Mouse (Mus musculus): ENCODE measurements around the gene Gm14151. TPM values are rescaled to one million over a fixed set of nuclear protein-coding genes. Genes with fewer than 3 reads are reported as not detected.
A peak's percentile ranks its signal among the peaks of the same experiment; 100 is the strongest.
"Not testable (repeated sequence)": the region's sequence is repeated elsewhere in the genome, so short reads cannot be mapped to it uniquely, and the experiment has no call there.

The Gm14151 gene
- not detected for total RNA-seq (2021)

DNA sequence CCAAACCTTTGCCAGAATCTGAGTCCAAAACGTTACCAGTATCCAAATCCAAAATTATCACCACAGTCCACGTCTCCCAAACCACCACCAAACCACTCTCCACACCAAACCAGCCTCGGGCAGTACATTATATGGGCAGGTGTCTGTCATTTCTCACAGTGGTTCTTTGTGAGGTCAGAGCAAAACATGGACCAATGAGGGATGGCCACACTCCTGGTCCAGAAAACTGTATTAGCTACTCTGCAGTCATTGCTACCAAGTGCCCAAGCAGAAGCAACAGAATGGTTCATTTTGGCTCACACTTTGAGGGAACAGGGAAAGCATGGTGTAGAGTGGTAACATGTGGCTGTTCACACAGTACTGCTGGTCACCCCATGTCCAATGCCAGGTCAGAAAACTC lies at the start of gene Gm14151:
TSS of gene Gm14151 (minus strand) at position 101 of the 400 bp plus-strand sequence.
- DNase-seq: not testable (repeated sequence)

DNA sequence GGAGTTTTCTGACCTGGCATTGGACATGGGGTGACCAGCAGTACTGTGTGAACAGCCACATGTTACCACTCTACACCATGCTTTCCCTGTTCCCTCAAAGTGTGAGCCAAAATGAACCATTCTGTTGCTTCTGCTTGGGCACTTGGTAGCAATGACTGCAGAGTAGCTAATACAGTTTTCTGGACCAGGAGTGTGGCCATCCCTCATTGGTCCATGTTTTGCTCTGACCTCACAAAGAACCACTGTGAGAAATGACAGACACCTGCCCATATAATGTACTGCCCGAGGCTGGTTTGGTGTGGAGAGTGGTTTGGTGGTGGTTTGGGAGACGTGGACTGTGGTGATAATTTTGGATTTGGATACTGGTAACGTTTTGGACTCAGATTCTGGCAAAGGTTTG lies 5.8 kb upstream of the Gm14151 start, which contains the start of gene Gm14147:
TSS of gene Gm14147 (plus strand) at position 301 of the 400 bp plus-strand sequence.
- DNase-seq: not testable (repeated sequence)

DNA sequence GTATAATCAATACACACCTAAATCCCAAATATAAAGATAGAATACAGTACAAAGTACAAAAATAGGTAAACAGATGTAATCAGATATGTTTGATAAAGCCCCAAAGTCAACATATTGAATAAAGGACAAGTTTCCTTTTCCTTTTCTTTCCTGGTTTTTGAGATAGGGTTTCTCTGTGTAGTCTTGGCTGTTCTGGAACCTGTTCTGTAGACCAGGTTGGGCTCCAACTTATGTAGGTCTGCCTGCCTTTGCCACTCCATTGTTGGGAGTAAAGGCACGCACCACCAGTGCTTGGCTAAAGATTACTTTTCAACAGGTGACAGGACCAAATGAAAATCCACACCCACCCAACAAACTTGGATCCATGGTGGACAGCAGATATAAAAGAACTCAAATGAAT lies 35.5 kb downstream of the Gm14151 start:
- DNase-seq: no peak

DNA sequence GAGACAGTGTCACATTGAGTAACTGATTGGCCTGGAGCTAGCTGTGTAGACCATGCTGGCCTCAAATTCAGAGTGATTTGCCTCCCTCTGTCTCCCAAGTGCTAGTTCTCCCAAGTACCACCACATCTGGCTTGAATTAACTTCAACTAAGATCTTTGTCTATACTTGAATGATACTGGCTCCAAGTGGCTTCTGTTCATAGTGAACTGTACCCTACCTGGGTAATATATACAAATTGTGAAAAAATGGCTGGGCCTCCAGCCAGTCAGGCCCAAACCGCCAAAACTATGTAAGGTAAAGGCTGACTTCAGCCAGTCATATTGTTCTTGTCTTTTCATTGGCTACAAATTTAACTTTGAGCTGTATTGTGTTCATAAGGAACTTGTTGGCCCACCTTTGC lies 51.7 kb downstream of the Gm14151 start:
- DNase-seq: no peak

GRCm38 (mm10) chr2:151039726-151040125 lies 52.4 kb downstream of the Gm14151 start:
- no peak for DNase-seq

- peak; percentile 96 for DNase-seq
Observed at GRCm38 (mm10) chr2:151039232-151039695, 52.9 kb downstream of the Gm14151 start, which contains the start of the genes Ninl and Nanp. TSS of gene Ninl (minus strand) at chr2:151039382. TSS of gene Nanp (minus strand) at chr2:151039398.

DNA sequence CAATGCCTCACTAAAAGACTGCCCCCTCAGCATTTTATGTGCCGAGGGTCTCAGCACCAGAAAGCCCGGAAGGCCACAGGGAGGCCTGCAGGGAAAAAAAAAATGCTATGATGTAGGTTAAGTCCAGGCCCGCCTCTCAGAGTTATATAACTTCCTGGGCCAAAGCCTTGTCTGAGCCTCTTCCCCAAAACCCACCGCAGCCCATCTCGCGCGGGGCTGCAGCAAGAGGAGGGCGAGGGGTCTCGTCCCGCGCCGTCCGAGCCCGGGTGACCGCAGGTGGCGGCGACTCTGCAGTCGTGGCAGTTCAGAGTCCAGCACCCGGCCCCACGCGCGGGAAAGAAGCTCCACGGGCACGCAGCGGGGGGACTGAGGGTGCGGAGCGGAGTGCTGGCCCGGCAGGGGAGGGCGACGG lies 53.3 kb downstream of the Gm14151 start:
- no peak for DNase-seq

DNA sequence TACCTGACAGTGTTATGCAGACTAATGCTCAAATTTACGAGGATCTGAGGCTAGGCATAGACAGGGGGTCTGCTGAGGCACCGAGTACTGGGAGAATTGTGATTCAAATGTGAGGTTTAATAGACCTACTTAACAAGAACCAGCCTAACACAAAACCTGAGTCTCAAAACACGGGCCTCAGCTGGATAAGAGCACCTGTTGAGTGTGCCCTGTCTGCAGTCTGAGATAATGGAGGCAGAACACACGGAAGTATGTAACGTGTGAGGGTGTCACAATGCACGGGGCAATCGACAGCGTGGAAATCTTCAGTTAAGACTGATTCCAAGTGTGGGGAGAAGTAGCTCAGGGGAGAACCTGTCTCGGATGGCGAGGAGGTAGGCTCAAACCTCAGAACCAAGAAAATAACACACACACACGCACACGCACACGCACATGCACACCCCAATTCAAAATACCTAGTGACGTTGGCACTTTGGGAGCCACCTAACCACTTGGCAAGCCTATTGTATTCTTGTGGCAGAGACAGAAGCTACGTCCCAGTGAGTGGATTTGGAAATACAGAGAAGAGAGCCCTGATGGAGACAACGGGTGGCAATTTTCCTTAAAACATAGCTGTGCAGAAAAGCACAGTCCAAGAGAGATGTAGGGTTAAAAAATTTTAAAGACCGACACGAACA lies 54.1 kb downstream of the Gm14151 start:
- no peak for DNase-seq

GRCm38 (mm10) chr2:151037292-151037691 lies 54.9 kb downstream of the Gm14151 start:
- no peak for DNase-seq

Other genes with a start within 250 kb of the Gm14151 start
- gene Abhd12, start 187.6 kb downstream of the Gm14151 start, total RNA-seq (2021): 10 to 100 TPM; 30.0 to 30.7 TPM
- 10 to 100 TPM; 16.8 to 18.9 TPM for gene Gins1, start 186.9 kb downstream of the Gm14151 start, total RNA-seq (2021)
- gene Ninl, start 53.0 kb downstream of the Gm14151 start, total RNA-seq (2021): 1 to 10 TPM; 1.7 to 2.5 TPM
- 1 to 10 TPM; 6.6 to 7.9 TPM for gene Nanp, start 53.0 kb downstream of the Gm14151 start, total RNA-seq (2021)
- gene Gm14147, start 5.9 kb upstream of the Gm14151 start, total RNA-seq (2021): not detected